Mouse (Mus musculus) heart, postnatal 0 days (tissue): Measurements from ENCODE around the gene Zdhhc9. TPM values are rescaled to one million over a fixed set of nuclear protein-coding genes. Genes with fewer than 3 reads are reported as not detected.
A peak's percentile ranks its signal among the peaks of the same experiment; 100 is the strongest.

ENCODE experiments used
- ATAC-seq: fragments of 200-750 bp; cut with Nextera tagmentation; 2 replicates; pipeline ENCODE4 v1.8.0; 2017; ENCODE audit warnings: low read depth, moderate number of reproducible peaks, moderate library complexity; ENCODE audit not compliant: insufficient read depth
- DNase-seq: peaks from one replicate; pipeline ENCODE4 v3.0.0-alpha.2; 2016; ENCODE audit warnings: low spot score
- H3K27ac ChIP-seq: fragments of 300-500 bp; sonication (generic); 2 replicates; pipeline ENCODE4 v1.5.1; 2014; ENCODE audit warnings: low read depth, mild to moderate bottlenecking
- H3K27me3 ChIP-seq: fragments of 300-500 bp; sonication (generic); 2 replicates; pipeline ENCODE4 v1.6.1; 2014; ENCODE audit warnings: low read length, mixed read lengths; ENCODE audit not compliant: control insufficient read depth, insufficient read depth
- H3K36me3 ChIP-seq: fragments of 300-500 bp; sonication (generic); replicated peaks from 2 replicates; pipeline ENCODE4 v1.6.1; 2014; ENCODE audit warnings: low read length, mixed read lengths; ENCODE audit not compliant: control insufficient read depth, insufficient read depth
- H3K4me1 ChIP-seq: fragments of 300-500 bp; sonication (generic); 2 replicates; pipeline ENCODE4 v1.6.1; 2014; ENCODE audit warnings: antibody characterized with exemption; ENCODE audit not compliant: control insufficient read depth, insufficient read depth
- H3K4me2 ChIP-seq: fragments of 300-500 bp; sonication (generic); 2 replicates; pipeline ENCODE4 v1.6.1; 2014; ENCODE audit warnings: low read depth, mild to moderate bottlenecking, low read length, moderate library complexity
- H3K4me3 ChIP-seq: fragments of 300-500 bp; sonication (generic); 2 replicates; pipeline ENCODE4 v1.5.1; 2014; ENCODE audit warnings: low read depth, low read length
- H3K9ac ChIP-seq: fragments of 300-500 bp; sonication (generic); replicated peaks from 2 replicates; pipeline ENCODE4 v1.6.1; 2014; ENCODE audit warnings: low read depth, low read length, mixed read lengths
- H3K9me3 ChIP-seq: fragments of 300-500 bp; sonication (generic); replicated peaks from 2 replicates; pipeline ENCODE4 v1.6.1; 2016; ENCODE audit warnings: low read length; ENCODE audit not compliant: control insufficient read depth
- CTCF ChIP-seq: IDR thresholded peaks from 2 replicates; pipeline ENCODE4 v1.5.1; 2016; ENCODE audit warnings: antibody characterized with exemption, control low read depth, low read depth
- EP300 ChIP-seq: IDR thresholded peaks from 2 replicates; pipeline ENCODE4 v1.6.1; 2016; ENCODE audit warnings: antibody characterized with exemption, low read depth
- WGBS: fragments of 180-500 bp; shearing (Covaris S2); extraction: QIAGEN DNeasy Blood & Tissue Kit; methylation state at CpG from one replicate; pipeline ENCODE4 v1.1.7; 2014; 5-methylcytosine and 5-hydroxymethylcytosine counted together
- polyA plus RNA-seq: library from polyadenylated mRNA; unstranded; fragments of >200 nt; fragmentation: Nextera tagmentation; extraction: Ambion mirVana; gene quantifications from 2 replicates; pipeline ENCODE4 v1.2.1, GENCODE M21; 2015
- total RNA-seq: library from RNA; depleted of rRNA; stranded (reverse); fragments of >200 nt; gene quantifications from 2 replicates; pipeline ENCODE4 v1.2.3, GENCODE M21; 2014; ENCODE audit warnings: low replicate concordance; rRNA removed

Gene Zdhhc9
- total and polyA plus RNA-seq, 2 experiments from 2014 or later = 2.7 to 14.6 TPM

DNA sequence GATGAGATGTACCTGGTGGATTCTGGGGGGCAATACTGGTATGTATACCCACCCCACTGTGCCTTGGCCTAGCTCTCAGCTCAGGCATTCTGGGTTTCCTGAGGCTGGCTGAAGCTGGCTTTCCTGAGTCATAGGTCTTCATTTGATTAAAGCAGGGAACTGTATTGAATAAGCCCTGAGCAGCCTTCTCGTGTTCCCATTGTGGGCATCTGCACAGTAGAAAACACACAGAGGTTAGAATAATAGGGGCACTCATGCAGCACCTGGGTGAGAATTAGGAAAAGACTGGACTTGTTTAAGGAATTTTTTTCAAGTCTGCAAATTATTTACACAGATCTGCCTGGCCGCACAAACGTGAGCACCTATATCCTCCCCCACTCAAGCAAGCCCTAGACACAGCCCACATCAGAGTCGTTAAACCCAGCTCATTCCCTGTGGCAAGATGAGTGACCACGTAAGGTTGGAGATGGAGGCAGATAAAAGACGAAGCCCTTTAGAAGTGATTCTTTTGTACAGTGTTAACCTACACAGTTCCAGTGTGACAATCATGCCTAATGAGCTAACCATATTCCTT, 81.7 kb downstream of the Zdhhc9 start:
- 83% methylated on average over 6 of the region's 6 CpGs for WGBS
- ATAC-seq (no peak), DNase-seq (no peak)
- H3K36me3 ChIP-seq = no peaks in the 10 kb centered on the region
- H3K4me1 ChIP-seq = no peaks in the 10 kb centered on the region
- no peak overlapping the region for H3K4me3 ChIP-seq
- H3K27ac ChIP-seq = no peak overlapping the region
- H3K4me2 ChIP-seq = no peak overlapping the region
- no peaks in the 10 kb centered on the region for H3K9me3 ChIP-seq
- H3K27me3 ChIP-seq = no peaks in the 10 kb centered on the region
- no peak for TF ChIP-seq CTCF
- no peak overlapping the region for H3K9ac ChIP-seq

GRCm38 (mm10) chrX:48124132-48125071, 84.3 kb downstream of the Zdhhc9 start:
- no peak overlapping the region for H3K27ac ChIP-seq
- WGBS = 19% methylated on average over 17 of the region's 17 CpGs
- no peak overlapping the region for H3K9ac ChIP-seq
- no peaks in the 10 kb centered on the region for H3K36me3 ChIP-seq
- no peaks in the 10 kb centered on the region for H3K4me1 ChIP-seq
- no peak overlapping the region for H3K4me3 ChIP-seq
- no peaks in the 10 kb centered on the region for H3K9me3 ChIP-seq
- ATAC-seq = no peak; the same call in 1 of the 2 replicates
- H3K27me3 ChIP-seq = no peaks in the 10 kb centered on the region
- H3K4me2 ChIP-seq = peak overlapping the region; percentile 48
- DNase-seq = peak; percentile 39
- TF ChIP-seq EP300 = no peak
- peak; percentile 61 for TF ChIP-seq CTCF

Other genes with a start within 250 kb of the Zdhhc9 start
- gene Apln, start 174.0 kb downstream of the Zdhhc9 start, total RNA-seq = 15.0 and 18.6 TPM in 2 replicates
- gene Apln, start 174.0 kb downstream of the Zdhhc9 start, polyA plus RNA-seq = 6.3 and 7.6 TPM in 2 replicates
- gene Xpnpep2, start 100.2 kb downstream of the Zdhhc9 start, total RNA-seq = 1.9 TPM in 1 of 2 replicates, not detected in the other
- 0.58 and 0.66 TPM in 2 replicates for gene Xpnpep2, start 100.2 kb downstream of the Zdhhc9 start, polyA plus RNA-seq
- gene Sash3, start 62.4 kb downstream of the Zdhhc9 start, total RNA-seq = 0.61 and 5.7 TPM in 2 replicates
- gene Sash3, start 62.4 kb downstream of the Zdhhc9 start, polyA plus RNA-seq = 0.52 and 0.67 TPM in 2 replicates
- gene Utp14a, start 48.0 kb upstream of the Zdhhc9 start, total RNA-seq = 3.4 and 6.0 TPM in 2 replicates
- gene Utp14a, start 48.0 kb upstream of the Zdhhc9 start, polyA plus RNA-seq = 9.6 and 9.9 TPM in 2 replicates
- 4.3 and 7.2 TPM in 2 replicates for gene Bcorl1, start 132.5 kb upstream of the Zdhhc9 start, total RNA-seq
- 2.0 TPM in 2 replicates for gene Bcorl1, start 132.5 kb upstream of the Zdhhc9 start, polyA plus RNA-seq